Mouse (Mus musculus) hindbrain, embryonic 10.5 days (tissue): ENCODE data around the gene Ndufs3. TPM values are rescaled to one million over a fixed set of nuclear protein-coding genes. Genes with fewer than 3 reads are reported as not detected.
"Not testable (repeated sequence)": the region's sequence is repeated elsewhere in the genome, so short reads cannot be mapped to it uniquely, and the experiment has no call there.

Source experiments
- DNase-seq: peaks from one replicate; pipeline ENCODE4 v3.0.0-alpha.2; 2017; ENCODE audit warnings: low spot score
- H3K27ac ChIP-seq: fragments of 300-500 bp; sonication (generic); 2 replicates; pipeline ENCODE4 v1.5.1; 2016; ENCODE audit warnings: mild to moderate bottlenecking, moderate library complexity
- H3K27me3 ChIP-seq: fragments of 300-500 bp; sonication (generic); 2 replicates; pipeline ENCODE4 v1.6.1; 2016; ENCODE audit warnings: mild to moderate bottlenecking; ENCODE audit not compliant: poor library complexity, insufficient read depth, severe bottlenecking
- H3K36me3 ChIP-seq: fragments of 300-500 bp; sonication (generic); 2 replicates; pipeline ENCODE4 v1.6.1; 2016; ENCODE audit warnings: mild to moderate bottlenecking, moderate library complexity
- H3K4me1 ChIP-seq: fragments of 300-500 bp; sonication (generic); replicated peaks from 2 replicates; pipeline ENCODE4 v1.6.1; 2016; ENCODE audit warnings: mild to moderate bottlenecking
- H3K4me3 ChIP-seq: fragments of 300-500 bp; sonication (generic); 2 replicates; pipeline ENCODE4 v1.5.1; 2016; ENCODE audit warnings: mild to moderate bottlenecking, moderate library complexity
- H3K9me3 ChIP-seq: fragments of 300-500 bp; sonication (generic); 2 replicates; pipeline ENCODE4 v1.6.1; 2016; ENCODE audit warnings: mild to moderate bottlenecking, moderate library complexity
- WGBS: fragments of 180-500 bp; shearing (Covaris S2); methylation state at CpG from one replicate; pipeline ENCODE4 v1.1.7; 2016; 5-methylcytosine and 5-hydroxymethylcytosine counted together
- polyA plus RNA-seq: library from polyadenylated mRNA; unstranded; fragments of >200 nt; fragmentation: Nextera tagmentation; extraction: Ambion mirVana; gene quantifications from 2 replicates; pipeline ENCODE4 v1.2.1, GENCODE M21; 2016

The Ndufs3 gene
- polyA plus RNA-seq, 1 experiment from 2014 or later, result 220 TPM

DNA sequence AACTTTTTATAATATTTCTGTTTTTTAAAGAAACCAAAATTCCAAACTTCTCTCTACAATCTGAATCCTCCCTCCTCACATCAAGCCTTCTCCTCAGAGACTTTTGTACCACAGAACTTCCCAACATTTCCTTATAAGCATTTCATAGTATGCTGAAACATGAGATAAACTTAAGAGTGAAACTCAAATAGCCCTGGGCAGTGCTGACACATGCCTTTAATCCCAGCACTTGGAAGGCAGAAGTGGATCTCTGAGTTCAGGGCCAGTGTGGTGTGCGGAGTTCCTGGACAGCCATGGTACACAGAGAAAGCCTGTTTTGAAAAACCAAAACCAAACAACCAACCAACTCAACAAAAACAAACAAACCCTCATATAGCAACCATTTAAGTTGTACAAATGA is 16.6 kb upstream of the Ndufs3 start:
- WGBS, result 84% methylated on average over 1 of the region's 1 CpGs
- DNase-seq, result no peak
- H3K27ac ChIP-seq, result no peak overlapping the region

DNA sequence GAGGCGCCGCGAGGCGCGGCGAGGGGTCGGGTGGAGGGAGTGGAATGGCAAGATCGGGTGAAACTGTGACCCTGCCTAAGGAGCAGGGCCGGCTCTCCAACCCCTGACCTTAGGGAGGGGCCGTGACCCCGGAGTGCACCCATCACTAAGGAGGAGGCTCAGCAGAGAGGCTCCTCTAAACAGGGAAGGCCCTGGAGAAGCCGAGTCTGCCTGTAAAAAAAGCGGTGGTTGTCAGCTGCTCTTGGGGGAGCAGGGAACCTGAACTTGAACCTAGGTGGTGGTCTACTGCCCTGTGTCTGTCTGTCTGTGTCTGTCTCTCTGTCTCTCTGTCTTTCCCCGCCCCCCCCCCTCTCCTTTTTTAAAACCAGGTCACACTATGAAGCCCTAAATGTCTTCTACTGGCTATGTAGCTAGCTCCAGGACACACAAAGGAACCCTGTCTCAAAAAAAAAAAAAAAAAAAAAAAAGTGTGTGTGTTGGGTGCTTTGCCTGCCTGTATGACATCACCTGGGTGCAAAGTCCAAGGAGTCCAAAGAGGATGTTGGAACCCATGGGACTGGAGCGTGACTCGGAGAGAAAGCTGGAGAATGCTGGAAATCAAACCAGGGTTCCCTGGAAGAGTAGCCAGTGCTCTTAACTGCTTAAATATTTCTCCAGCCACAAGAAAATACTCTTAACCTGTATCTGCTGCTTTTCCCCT is 13.5 kb upstream of the Ndufs3 start:
- Histone ChIP-seq H3K4me1 (peaks cover 33% of the 10 kb centered on the region), H3K27me3 (no peaks in the 10 kb centered on the region; the same call in 1 of the 2 replicates), H3K27ac (peak overlapping the region; percentile 98), H3K4me3 (peak overlapping the region; percentile 71), H3K36me3 (peaks cover 14% of the 10 kb centered on the region), H3K9me3 (no peaks in the 10 kb centered on the region)
- WGBS, result 12% methylated on average over 16 of the region's 16 CpGs
- no peak for DNase-seq

More for the DNA sequence above, 16.6 kb upstream of the Ndufs3 start:
- peaks cover 23% of the 10 kb centered on the region for H3K4me1 ChIP-seq
- H3K4me3 ChIP-seq, result no peak overlapping the region
- H3K36me3 ChIP-seq, result no peaks in the 10 kb centered on the region
- H3K9me3 ChIP-seq, result no peaks in the 10 kb centered on the region
- no peaks in the 10 kb centered on the region; the same call in 1 of the 2 replicates for H3K27me3 ChIP-seq

DNA sequence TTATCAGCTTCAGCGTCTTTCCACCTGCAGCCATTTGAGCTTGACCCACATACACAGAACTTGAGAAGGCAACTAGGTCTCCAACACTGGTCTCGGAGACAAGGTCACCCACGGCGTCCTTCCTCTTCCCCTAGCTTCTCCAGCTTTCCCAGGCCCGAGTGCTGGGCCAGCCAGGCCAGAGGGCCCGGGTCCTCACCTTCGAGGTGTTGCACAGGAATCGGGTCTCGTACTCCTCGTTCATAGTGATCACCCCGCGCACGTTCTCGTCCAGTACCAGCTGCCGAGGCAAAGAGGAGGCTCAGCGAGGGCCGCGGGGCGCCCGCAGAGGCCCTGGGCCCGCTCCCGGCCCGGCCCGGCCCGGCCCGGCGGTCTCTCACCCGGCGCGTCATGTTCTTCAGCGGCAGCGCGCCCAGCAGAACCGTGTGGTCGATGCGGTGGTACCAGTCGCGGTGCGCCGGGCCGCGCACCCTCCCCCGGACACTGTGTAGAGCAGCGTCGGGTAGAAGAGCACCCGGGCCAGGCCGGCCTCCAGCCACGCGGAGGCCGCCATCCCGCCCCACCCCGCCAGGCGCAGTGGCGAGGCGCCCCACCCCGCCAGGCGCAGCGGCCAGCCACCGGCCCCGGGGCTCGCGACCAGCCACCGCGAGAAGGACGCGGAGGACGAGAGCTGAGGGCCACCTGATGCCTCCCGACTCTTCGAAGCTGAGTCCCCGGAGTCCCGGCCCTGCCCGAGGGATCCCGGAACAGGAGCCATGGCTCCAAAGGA is 12.8 kb upstream of the Ndufs3 start:
- WGBS, result under 1% methylated on average over 73 of the region's 73 CpGs
- peaks cover 21% of the 10 kb centered on the region for H3K36me3 ChIP-seq
- peak overlapping the region; percentile 71 for H3K4me3 ChIP-seq
- H3K27ac ChIP-seq, result peak overlapping the region; percentile 98
- DNase-seq, result peak; percentile 82
- H3K9me3 ChIP-seq, result no peaks in the 10 kb centered on the region
- H3K4me1 ChIP-seq, result peaks cover 33% of the 10 kb centered on the region
- H3K27me3 ChIP-seq, result no peaks in the 10 kb centered on the region; the same call in 1 of the 2 replicates

DNA sequence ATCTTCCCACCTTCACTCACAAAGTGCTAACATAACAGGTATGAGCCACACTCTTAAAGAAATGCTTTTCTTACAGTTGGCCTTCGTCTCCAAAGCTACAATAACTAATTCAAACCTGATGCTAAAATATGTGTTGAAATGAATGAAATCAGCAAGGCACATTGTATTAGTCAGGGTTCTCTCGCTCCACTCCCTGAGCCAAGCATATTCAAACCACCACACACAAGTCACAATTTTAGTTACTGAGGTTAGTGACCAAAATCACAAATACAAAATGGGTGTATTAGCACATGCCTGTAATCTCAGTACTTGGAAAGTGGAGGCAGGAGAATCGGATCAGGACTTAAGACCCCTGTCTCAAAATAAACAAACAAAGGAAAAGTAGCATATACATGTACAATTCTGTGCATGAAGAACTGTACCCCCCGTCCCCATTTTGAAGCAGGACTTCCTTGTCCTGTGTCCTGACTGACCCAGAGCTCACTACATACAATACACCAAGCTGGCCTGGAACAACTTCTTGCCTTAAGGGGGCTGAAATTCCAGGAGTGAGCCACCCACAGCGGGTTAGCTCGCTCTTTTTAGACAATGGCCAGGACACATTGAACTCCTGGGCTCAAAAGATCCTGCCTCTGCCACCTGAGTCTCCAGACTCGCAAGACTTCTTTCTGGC is 12.1 kb upstream of the Ndufs3 start:
- H3K4me1 ChIP-seq, result peaks cover 33% of the 10 kb centered on the region
- 37% methylated on average over 7 of the region's 7 CpGs for WGBS
- DNase-seq, result no peak
- H3K36me3 ChIP-seq, result peaks cover 27% of the 10 kb centered on the region
- H3K4me3 ChIP-seq, result peak overlapping the region; percentile 71
- H3K27me3 ChIP-seq, result no peaks in the 10 kb centered on the region; the same call in 1 of the 2 replicates
- peak overlapping the region; percentile 98 for H3K27ac ChIP-seq
- no peaks in the 10 kb centered on the region for H3K9me3 ChIP-seq

DNA sequence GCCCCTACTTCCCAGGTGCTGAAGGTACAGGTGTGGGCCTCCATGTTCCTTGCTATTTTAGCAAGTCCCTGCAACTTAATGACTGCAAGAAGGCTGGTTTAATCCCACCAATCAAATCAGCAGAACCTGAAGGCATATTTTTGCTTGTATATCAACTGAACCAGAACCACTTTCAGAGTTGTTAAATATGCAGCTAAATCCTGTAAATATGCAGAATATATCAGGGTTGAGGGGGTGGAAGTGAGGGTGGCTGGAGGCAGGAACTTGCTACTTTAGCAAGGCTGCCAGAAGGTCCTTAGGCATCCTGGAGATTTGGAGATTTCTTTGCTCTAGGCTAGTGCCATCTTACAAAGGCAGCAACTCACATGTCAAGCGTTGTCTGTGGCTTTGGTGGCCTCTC is 10.9 kb upstream of the Ndufs3 start:
- Histone ChIP-seq H3K4me1 (peaks cover 33% of the 10 kb centered on the region), H3K27me3 (no peaks in the 10 kb centered on the region; the same call in 1 of the 2 replicates), H3K9me3 (no peaks in the 10 kb centered on the region), H3K4me3 (no peak overlapping the region), H3K27ac (no peak overlapping the region), H3K36me3 (peaks cover 38% of the 10 kb centered on the region)
- WGBS, result 86% methylated on average over 1 of the region's 1 CpGs
- DNase-seq, result no peak

DNA sequence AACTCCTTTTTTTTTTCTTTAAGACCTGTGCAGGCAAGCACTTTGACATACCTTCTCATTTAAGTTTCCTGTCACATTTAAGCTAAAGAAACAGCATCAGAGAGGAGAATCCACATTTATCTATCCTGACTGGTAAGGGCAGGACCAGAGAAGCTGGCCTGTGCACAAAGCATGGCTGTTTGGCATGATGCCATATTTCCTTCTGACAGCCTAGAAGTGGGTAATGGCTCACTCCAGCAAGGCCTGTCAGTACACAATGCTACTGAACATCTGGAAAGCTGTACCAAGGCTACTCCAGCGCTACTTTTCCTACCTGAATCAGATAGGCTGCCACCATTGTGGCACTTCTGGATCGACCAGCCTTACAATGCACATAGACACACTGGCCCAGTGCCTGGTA is 9.0 kb upstream of the Ndufs3 start:
- H3K27me3 ChIP-seq, result no peaks in the 10 kb centered on the region; the same call in 1 of the 2 replicates
- H3K9me3 ChIP-seq, result no peaks in the 10 kb centered on the region
- whole genome bisulfite sequencing, result 97% methylated on average over 2 of the region's 2 CpGs
- H3K27ac ChIP-seq, result no peak overlapping the region
- H3K4me3 ChIP-seq, result no peak overlapping the region
- no peak for DNase-seq
- peaks cover 33% of the 10 kb centered on the region for H3K4me1 ChIP-seq
- H3K36me3 ChIP-seq, result peaks cover 57% of the 10 kb centered on the region

DNA sequence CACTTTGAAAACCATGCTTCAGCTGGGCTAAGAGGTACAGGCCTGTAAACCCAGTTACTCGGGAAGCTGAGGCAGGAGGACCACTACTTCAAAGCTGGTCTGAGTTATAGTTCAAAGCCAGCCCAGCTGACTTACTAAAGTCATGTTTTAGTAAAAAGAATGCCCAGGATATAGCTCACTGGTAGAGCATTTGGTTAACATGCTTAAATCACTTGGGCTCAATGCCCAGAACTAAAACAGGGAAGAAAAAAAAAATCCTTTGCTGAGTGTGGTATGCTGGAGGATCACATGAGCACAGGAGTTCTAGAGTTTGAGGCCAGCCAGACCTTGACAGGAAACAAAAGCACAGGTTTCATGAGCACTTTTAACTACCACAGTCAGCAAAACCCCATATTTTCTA is 7.0 kb upstream of the Ndufs3 start:
- WGBS, result 93% methylated on average over 1 of the region's 1 CpGs
- H3K36me3 ChIP-seq, result peaks cover 77% of the 10 kb centered on the region
- no peak for DNase-seq
- peaks cover 15% of the 10 kb centered on the region for H3K4me1 ChIP-seq
- no peak overlapping the region for H3K27ac ChIP-seq
- no peaks in the 10 kb centered on the region for H3K27me3 ChIP-seq
- H3K4me3 ChIP-seq, result no peak overlapping the region
- H3K9me3 ChIP-seq, result no peaks in the 10 kb centered on the region

DNA sequence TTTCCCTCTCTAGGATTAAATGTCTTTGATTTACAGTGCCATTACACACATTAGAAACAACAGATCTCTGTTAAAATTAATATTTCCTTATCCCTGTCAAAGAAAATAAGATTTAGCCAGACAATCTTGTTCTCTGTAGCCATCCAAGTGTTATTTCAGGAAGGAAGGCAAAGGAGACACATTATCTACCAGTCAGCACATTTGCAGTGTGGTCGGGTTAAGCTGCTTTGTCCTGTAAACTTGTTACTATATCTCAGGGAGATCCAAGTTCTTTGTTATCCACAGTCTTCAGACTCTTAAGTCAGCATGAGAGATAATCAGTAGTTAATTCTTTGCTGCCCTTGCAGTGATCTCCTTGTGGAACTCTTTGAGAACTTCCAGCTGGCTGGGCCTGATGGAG is 6.2 kb upstream of the Ndufs3 start:
- Histone ChIP-seq H3K27me3 (no peaks in the 10 kb centered on the region), H3K4me3 (no peak overlapping the region), H3K36me3 (peaks cover 84% of the 10 kb centered on the region), H3K9me3 (no peaks in the 10 kb centered on the region), H3K4me1 (peaks cover 10% of the 10 kb centered on the region), H3K27ac (no peak overlapping the region)
- DNase-seq, result no peak
- 92% methylated on average over 1 of the region's 1 CpGs for WGBS

DNA sequence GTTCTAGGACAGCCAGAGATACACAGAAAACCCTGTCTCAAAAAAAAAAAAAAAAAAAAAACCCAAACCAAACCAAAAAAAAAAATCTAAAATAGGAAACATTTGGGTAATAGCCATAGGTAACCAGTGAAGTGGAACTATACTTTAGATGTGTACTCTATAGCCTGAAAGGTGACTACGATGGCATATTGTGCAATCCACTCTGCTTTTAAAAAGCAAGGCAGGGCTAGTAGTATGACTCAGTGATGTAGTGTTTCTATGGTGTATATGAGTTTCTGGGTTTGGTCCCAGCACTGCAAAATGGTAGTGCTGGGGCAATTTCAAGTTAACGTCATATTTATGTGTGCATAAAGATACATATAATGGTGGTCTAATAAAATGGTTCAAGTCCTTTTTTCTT is 2.1 kb upstream of the Ndufs3 start:
- Histone ChIP-seq H3K27ac (no peak overlapping the region), H3K4me3 (no peak overlapping the region), H3K27me3 (no peaks in the 10 kb centered on the region), H3K4me1 (peaks cover 23% of the 10 kb centered on the region), H3K9me3 (no peaks in the 10 kb centered on the region), H3K36me3 (peaks cover 72% of the 10 kb centered on the region)
- DNase-seq, result no peak
- WGBS, result 97% methylated on average over 2 of the region's 2 CpGs

DNA sequence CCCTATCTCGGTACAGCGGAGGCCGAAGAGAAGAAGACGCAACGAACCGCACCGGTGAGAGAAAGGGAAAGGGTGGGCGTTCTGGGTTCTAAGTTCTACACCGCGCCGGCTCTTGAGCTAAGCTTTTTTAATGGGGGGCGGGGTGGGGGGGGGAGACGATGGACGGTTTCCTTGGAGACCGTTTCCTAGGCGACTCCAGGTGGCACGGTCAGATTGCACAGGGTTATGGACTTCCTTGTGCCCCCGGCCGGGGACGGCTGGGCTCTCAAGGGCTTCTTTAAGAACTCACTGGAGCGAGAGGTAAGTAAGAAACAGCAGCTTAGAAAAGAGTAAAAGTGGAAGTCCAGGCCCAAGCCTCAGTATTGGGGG is 213 bp upstream of the Ndufs3 start:
- H3K9me3 ChIP-seq, result no peaks in the 10 kb centered on the region
- no peak for DNase-seq
- peaks cover 72% of the 10 kb centered on the region for H3K36me3 ChIP-seq
- peak overlapping the region; percentile 98 for H3K27ac ChIP-seq
- peaks cover 23% of the 10 kb centered on the region for H3K4me1 ChIP-seq
- H3K27me3 ChIP-seq, result no peaks in the 10 kb centered on the region
- H3K4me3 ChIP-seq, result peak overlapping the region; percentile 91
- WGBS, result under 1% methylated on average over 21 of the region's 21 CpGs

DNA sequence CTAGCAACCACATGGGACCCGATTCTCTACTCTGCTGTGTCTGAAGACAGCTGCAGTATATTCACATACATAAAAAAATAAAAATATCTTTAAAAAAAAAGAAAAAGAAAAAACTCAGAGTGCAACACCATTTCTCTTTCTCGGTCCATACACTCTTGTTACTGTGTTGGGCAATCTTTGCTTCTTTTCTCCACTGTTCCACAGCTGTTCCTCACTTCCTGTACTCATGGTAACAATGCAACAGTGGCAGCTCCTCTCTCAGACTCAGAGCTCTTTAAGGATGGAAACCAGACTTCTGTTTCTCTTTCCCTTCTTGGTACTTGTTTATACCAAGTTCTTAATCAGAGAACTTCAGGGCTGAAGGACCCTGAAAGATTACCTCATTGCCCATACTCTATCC is 1.2 kb downstream of the Ndufs3 start:
- no peak for DNase-seq
- Histone ChIP-seq H3K9me3 (no peaks in the 10 kb centered on the region), H3K36me3 (peaks cover 72% of the 10 kb centered on the region), H3K27me3 (no peaks in the 10 kb centered on the region), H3K4me1 (peaks cover 23% of the 10 kb centered on the region), H3K4me3 (peak overlapping the region; percentile 91), H3K27ac (peak overlapping the region; percentile 98)
- 89% methylated on average over 2 of the region's 2 CpGs for WGBS

DNA sequence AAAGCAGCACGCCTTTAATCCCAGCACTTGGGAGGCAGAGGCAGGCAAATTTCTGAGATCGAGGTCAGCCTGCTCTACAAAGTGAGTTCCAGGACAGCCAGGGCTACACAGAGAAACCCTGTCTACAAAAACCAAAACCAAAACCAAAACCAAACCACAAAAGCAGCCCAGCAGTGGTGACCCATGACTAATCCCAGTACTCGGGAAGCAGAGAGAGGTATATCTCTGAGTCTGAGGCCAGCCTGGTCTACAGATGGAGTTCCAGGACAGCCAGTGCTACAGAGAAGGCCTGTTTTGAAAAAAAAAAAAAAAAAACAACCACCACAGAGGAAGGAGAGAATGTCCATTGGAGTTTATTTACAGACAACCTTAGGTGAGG is 10.3 kb downstream of the Ndufs3 start:
- peaks cover 34% of the 10 kb centered on the region for H3K27me3 ChIP-seq
- not testable (repeated sequence) for DNase-seq, H3K27ac ChIP-seq, H3K9me3 ChIP-seq, H3K4me3 ChIP-seq
- H3K36me3 ChIP-seq, result peaks cover 66% of the 10 kb centered on the region
- WGBS, result 93% methylated on average over 3 of the region's 3 CpGs
- H3K4me1 ChIP-seq, result peaks cover 11% of the 10 kb centered on the region
